Comparison of ENCODE assay signal across 10 mouse cellular contexts in genomic region chr2:130167861-130168260, GRCm38 (mm10). TPM values are rescaled to one million over a fixed set of nuclear protein-coding genes. Genes with fewer than 3 reads are reported as not detected.
DNase-seq lines count a peak whose midpoint lies in the region; ATAC-seq lines count a peak whose summit lies in the region.
"Had no signal": no experiment of that assay in that cellular context is flagged by ENCODE, and none has a peak within 500 bp of the region (broad histone marks: within the 10 kb centered on the region; RNA-seq: fewer than 3 reads in every experiment).

No protein-coding gene starts in this region.

- peaks cover 21% of the 10 kb centered on the region for H3K36me3 ChIP-seq in heart, embryonic 11.5 days (ENCODE audit: control insufficient read depth, insufficient read depth, low read length)
- H3K36me3 ChIP-seq in embryonic facial prominence, embryonic 10.5 days (replicated peaks), result peaks cover 86% of the 10 kb centered on the region

- ATAC-seq in heart, embryonic 11.5 days (replicated peaks; ENCODE audit: insufficient number of reproducible peaks, low FRiP score, low TSS enrichment), result no peak

- no peak overlapping the region for H3K9ac ChIP-seq in heart, embryonic 11.5 days (ENCODE audit: low read depth, low read length)
- H3K9ac ChIP-seq: limb, embryonic 13.5 days had no signal

- H3K4me3 ChIP-seq in heart, embryonic 11.5 days (ENCODE audit: low read depth, low read length), result no peak overlapping the region
- H3K4me3 ChIP-seq in embryonic facial prominence, embryonic 10.5 days, result no peak overlapping the region
- H3K4me3 ChIP-seq: limb, embryonic 13.5 days had no signal

- no peak overlapping the region for H3K4me2 ChIP-seq in heart, embryonic 11.5 days
- H3K4me2 ChIP-seq: limb, embryonic 13.5 days had no signal

- H3K27ac ChIP-seq in heart, embryonic 11.5 days (ENCODE audit: low read depth, low read length), result no peak overlapping the region
- no peak overlapping the region for H3K27ac ChIP-seq in embryonic facial prominence, embryonic 10.5 days (replicated peaks)
- H3K27ac ChIP-seq: limb, embryonic 13.5 days had no signal

- no peaks in the 10 kb centered on the region for H3K9me3 ChIP-seq in heart, embryonic 11.5 days (replicated peaks; ENCODE audit: control insufficient read depth, low read length)
- no peaks in the 10 kb centered on the region for H3K9me3 ChIP-seq in embryonic facial prominence, embryonic 10.5 days
- H3K9me3 ChIP-seq: limb, embryonic 13.5 days had no signal

- H3K4me1 ChIP-seq in heart, embryonic 11.5 days (ENCODE audit: control insufficient read depth, insufficient read depth, low read length), result no peaks in the 10 kb centered on the region
- no peaks in the 10 kb centered on the region for H3K4me1 ChIP-seq in embryonic facial prominence, embryonic 10.5 days
- H3K4me1 ChIP-seq: limb, embryonic 13.5 days had no signal

- no peaks in the 10 kb centered on the region for H3K27me3 ChIP-seq in heart, embryonic 11.5 days (ENCODE audit: control insufficient read depth, insufficient read depth, low read length)
- no peaks in the 10 kb centered on the region for H3K27me3 ChIP-seq in embryonic facial prominence, embryonic 10.5 days (replicated peaks; ENCODE audit: low read depth, poor library complexity, severe bottlenecking)
- H3K27me3 ChIP-seq: limb, embryonic 13.5 days had no signal

- DNase-seq in heart, adult 8-10 months (ENCODE audit: low spot score), result peak; percentile 31
- DNase-seq in A20 (ENCODE audit: low read depth, low spot score), result peak; percentile 39
- DNase-seq in adipocyte (ENCODE audit: low spot score), result peak; percentile 86
- peak; percentile 50 for DNase-seq in embryonic facial prominence, embryonic 10.5 days (ENCODE audit: low spot score)
- DNase-seq in layer of hippocampus, postnatal 10 days (ENCODE audit: low spot score in 2 of 2), result peak; percentile 67 to 76
- DNase-seq in mesoderm, embryonic 11.5 days (ENCODE audit: low read depth, low spot score), result peak; percentile 65
- DNase-seq in spleen, adult 12 weeks (ENCODE audit: low spot score), result no peak

- 58% methylated on average over 3 of the region's 3 CpGs for WGBS in heart, embryonic 11.5 days (ENCODE audit: insufficient replicate concordance)
- 61% methylated on average over 3 of the region's 3 CpGs for WGBS in embryonic facial prominence, embryonic 10.5 days

RNA-seq across cellular contexts. Expression of gene Snrpb, which starts 11.3 kb away (rescaled TPM):
- 100 to 1,000 TPM; 111 to 128 (median 122) TPM for total RNA-seq in heart, adult 8-10 months (2022)
- polyA plus RNA-seq in heart, embryonic 11.5 days (2014; fragmentation: Nextera tagmentation; extraction: Ambion mirVana), result 455 and 479 TPM in 2 replicates
- 898 and 946 TPM in 2 replicates for polyA plus RNA-seq in embryonic facial prominence, embryonic 10.5 days (2016; fragmentation: Nextera tagmentation; extraction: Ambion mirVana)
- 100 to 1,000 TPM; 103 to 106 TPM for total RNA-seq in layer of hippocampus, postnatal 10 days (2021)

RNA-seq across cellular contexts. Expression of gene Tmc2, which starts 27.1 kb away (rescaled TPM):
- not detected for total RNA-seq in heart, adult 8-10 months (2022)
- not detected in 2 replicates for polyA plus RNA-seq in heart, embryonic 11.5 days (2014; fragmentation: Nextera tagmentation; extraction: Ambion mirVana)
- polyA plus RNA-seq in embryonic facial prominence, embryonic 10.5 days (2016; fragmentation: Nextera tagmentation; extraction: Ambion mirVana), result not detected in 2 replicates
- not detected for total RNA-seq in layer of hippocampus, postnatal 10 days (2021)
- polyA plus RNA-seq: limb, embryonic 13.5 days; stomach, embryonic 14.5 days had no signal

RNA-seq across cellular contexts. Expression of gene Tgm6, which starts 55.6 kb away (rescaled TPM):
- not detected for total RNA-seq in heart, adult 8-10 months (2022)
- polyA plus RNA-seq in heart, embryonic 11.5 days (2014; fragmentation: Nextera tagmentation; extraction: Ambion mirVana), result not detected in 2 replicates
- not detected in 2 replicates for polyA plus RNA-seq in embryonic facial prominence, embryonic 10.5 days (2016; fragmentation: Nextera tagmentation; extraction: Ambion mirVana)
- under 1 TPM; 0.36 to 0.59 TPM for total RNA-seq in layer of hippocampus, postnatal 10 days (2021)
- polyA plus RNA-seq: limb, embryonic 13.5 days; stomach, embryonic 14.5 days had no signal
